Mouse (Mus musculus) left cerebral cortex, postnatal 10 days (tissue): ENCODE measurements at regions not wholly inside any gene's neighbourhood (a gene's known extent, or its start where the extent isn't known, plus 50 kb on each side); places are given as distances from the start of the nearest gene placed in this dataset.
"Not testable (repeated sequence)": the region's sequence is repeated elsewhere in the genome, so short reads cannot be mapped to it uniquely, and the experiment has no call there.

Experiments
- DNase-seq, 2 experiments: peaks; one replicate each; pipeline ENCODE4 v3.0.0; 2021 to 2022; ENCODE audit warnings: low spot score in 2 of 2, mixed read lengths in 1 of 2; ENCODE audit errors: extremely low spot score in 1 of 2
- intact Hi-C: fragments of 180-260 bp; cut with DNase I; formaldehyde crosslinking; loops from one replicate; pipeline ENCODE4 v1.15.1; 2025

GRCm38 (mm10) chr10:119105279-119105881 is 134.5 kb downstream of the Cand1 start:
- intact Hi-C loops: no loop called here
- DNase-seq: no peak

DNA sequence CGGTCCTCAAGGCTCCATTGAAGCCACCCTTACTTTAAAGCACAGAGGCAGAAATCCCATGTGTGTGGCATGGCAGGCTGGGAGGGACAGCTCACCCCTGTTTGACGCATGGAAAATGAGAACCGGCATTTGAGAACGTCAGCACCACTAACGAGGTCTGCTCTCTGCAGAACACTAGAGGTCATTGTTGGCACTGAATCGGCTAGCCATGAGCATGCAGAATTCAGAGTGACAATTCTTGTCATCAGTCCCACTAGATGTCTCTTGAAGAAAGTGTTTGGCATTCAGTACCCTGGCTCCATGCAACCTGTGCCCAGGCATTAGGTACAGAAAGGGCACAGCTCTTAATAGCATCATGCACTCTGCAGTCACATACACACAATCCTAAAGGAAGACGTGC is 139.3 kb downstream of the Cand1 start:
- intact Hi-C loops: no loop called here
- no peak for DNase-seq

DNA sequence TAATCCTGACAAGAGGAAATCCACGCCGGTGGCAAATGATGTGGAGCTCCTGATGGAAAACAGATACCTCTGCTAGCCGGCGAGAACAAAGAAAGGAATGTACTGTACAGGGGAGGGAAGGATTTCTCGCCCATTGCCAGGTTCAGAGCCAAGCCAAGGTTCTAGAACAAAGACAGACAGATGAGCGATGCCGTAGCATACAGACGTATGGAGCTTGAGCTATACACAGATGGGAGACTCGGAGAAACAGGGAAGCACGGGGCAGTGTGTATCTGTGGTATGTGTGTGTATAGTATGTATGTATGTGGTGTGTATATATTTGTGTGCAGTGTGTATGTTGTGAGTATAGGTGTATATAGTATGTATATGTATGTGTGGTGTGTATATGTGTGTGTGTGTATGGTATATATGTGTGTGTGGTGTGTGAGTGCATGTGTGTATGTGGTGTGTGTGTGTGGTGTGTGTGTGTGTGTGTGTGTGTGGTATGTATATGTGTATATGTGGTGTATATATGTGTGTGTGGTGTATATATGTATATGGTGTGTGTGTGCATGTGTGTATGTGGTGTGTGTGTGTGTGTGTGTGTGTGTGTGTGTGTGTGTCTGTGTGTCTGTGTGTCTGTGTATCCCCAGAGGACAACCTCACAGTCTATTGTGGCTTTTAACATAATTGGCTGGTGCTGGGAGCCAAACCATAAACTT is 140.6 kb downstream of the Cand1 start:
- intact Hi-C loops: no loop called here
- no peak for DNase-seq

DNA sequence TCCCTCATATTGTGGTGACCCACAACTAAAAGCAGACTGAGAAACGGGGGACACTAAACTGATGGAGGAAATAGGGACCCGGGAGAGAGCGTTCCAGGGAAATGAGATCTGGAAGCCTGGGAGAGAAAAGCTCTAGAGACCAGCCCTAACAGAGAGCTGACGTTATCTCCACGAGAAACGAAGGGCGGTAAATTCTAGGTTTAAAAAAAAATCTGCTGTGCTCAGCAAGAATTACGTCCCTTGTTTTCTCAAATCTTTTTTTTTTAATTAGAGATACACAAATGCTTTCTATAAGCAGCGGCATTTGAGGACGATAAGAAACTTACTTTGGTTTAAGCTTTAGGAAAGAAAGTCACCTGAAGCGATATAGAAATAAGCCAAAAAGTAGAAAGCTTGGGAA is 145.7 kb downstream of the Cand1 start:
- intact Hi-C loops: no loop called here
- DNase-seq: no peak

DNA sequence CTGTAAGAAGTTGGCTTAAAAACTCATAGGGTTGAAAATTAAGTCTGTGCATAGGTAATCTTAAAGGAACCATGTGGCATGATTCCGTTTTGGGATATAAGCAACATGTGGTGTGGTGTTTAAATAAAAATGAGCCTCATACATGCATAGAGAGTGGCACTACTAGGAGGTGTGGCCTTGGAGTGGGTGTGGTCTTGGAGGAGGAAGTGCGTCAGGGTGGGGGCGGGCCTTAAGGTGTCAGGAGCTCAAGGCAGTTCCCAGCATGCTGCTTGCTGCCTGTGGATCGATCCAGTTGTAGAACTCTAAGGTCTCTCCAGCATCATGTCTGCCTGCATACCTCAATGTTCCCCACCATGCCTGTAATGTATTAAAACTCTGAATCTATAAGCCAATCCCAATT is 152.0 kb downstream of the Cand1 start:
- intact Hi-C loops: no loop called here
- no peak for DNase-seq

- no peak for DNase-seq
- intact Hi-C loops: no loop called here
Measured at GRCm38 (mm10) chr10:119087071-119087665, 152.7 kb downstream of the Cand1 start.

GRCm38 (mm10) chr10:119086450-119086849 is 153.4 kb downstream of the Cand1 start:
- DNase-seq: no peak
- intact Hi-C loops: no loop called here

DNA sequence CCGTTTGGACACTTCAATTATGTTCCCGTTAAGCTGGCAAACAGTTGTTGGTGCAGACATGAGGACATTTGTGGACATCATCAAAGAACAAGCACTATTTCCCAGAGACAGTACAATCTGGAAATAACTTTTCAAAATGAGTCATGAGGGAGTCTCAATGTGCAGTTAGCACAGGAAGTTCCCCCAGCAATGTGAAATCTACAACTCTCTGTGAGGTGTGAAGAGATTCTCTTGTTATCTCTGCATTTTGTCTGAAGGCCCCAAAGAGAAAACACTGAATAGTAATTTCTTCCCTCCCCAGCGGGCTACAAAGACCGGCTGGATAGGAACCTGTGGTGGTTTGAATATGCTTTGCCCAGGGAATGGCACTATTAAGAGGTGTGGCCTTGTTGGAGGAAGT is 156.4 kb downstream of the Cand1 start:
- DNase-seq: no peak
- intact Hi-C loops: no loop called here

- intact Hi-C loops: no loop called here
- DNase-seq: no peak
Measured at GRCm38 (mm10) chr10:119082861-119083260, 157.0 kb downstream of the Cand1 start.

GRCm38 (mm10) chr10:119081766-119082165 is 158.1 kb downstream of the Cand1 start:
- intact Hi-C loops, DNase-seq: not testable (repeated sequence)

DNA sequence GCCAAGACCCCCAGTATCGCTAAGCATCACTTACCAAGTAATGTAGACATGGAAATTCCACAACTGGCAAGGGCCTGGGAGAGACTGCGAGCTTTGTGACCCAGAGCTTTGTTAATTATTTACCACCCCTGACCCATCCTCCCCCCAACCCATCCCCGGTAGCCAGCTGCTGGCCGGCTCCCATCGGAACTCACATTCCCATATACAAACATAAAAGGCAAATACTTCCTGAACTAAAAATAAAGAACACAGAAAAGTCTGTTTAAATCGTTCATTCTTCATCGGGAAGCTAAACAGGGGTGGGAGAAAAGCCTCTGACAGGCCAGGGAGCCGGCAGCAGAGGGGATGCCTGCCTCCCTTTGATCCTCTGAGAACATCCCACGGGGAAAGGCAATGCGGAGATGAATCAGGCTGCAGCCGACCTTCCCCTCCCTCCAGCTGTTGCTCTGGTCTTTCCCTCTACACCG is 163.7 kb downstream of the Cand1 start:
- intact Hi-C loops: loop anchor here (5.0 kb wide), 1 partner anchor 919 kb away; no protein-coding TSS in a partner anchor
- DNase-seq: peak in 1 of 2 experiments; percentile 46

DNA sequence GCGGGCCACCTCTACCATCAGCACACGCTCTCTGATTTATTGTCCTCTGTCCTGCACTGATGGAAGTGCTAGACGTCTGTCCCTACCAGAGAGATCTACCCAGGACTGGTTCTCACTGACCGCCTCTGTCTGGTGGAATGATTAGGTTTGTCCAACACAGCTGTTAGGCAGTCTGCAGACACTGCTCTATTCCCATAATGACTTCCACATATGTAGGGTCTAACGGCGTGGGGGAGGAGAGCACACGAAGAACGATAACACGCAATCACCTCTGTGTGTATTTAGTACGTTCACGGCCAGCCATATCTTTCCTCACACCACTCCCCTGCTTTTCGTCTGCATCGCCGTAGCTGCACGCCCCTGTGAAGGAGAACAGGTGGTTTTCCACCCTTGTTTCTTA is 165.0 kb downstream of the Cand1 start:
- intact Hi-C loops: loop anchor here (5.0 kb wide), 1 partner anchor 918 kb away; no protein-coding TSS in a partner anchor
- no peak for DNase-seq

DNA sequence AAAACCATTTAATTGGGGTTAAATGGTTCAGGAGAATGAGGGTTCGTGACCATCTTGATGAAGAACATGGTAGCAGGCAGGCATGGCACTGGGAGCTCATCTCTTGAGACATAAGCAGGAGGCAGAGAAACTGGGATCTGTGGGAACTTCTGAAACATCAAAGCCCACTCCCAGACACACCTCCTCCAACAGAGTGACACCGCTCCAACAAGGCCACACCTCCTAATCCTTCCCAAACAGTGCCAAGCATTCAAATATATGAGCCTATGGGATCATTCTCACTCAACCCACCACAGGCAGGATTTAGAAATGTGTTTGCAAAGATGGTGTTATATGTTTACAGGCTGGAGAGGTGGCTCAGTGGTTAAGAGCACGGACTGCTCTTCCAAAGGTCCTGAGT is 165.9 kb downstream of the Cand1 start:
- intact Hi-C loops: loop anchor here (2.0 kb wide), 1 partner anchor 205 kb away; no protein-coding TSS in a partner anchor
- DNase-seq: no peak

DNA sequence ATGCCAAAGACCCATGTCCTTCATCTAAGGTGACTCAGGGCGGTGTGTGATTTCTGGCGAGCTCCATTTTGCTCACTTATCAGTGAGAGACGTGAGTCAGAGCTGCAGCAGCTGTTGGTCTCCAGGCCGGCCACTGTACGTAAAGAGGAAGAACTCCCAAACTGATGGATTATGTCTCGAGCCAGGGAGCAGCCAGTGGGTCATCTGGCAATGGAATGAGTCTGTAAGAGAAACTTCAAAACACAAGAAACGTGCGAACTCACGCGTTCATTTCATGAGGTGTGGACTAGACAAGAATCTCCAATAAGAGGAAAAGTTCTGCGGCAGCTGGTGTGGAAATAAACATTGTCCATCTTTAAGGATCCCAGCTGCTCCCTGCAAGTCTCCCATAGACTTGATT is 170.4 kb downstream of the Cand1 start:
- intact Hi-C loops: no loop called here
- DNase-seq: no peak

- DNase-seq: no peak
- intact Hi-C loops: no loop called here
Measured at GRCm38 (mm10) chr10:119067838-119068237, 172.0 kb downstream of the Cand1 start.

GRCm38 (mm10) chr10:119067366-119067765 is 172.5 kb downstream of the Cand1 start:
- intact Hi-C loops: no loop called here
- no peak for DNase-seq

DNA sequence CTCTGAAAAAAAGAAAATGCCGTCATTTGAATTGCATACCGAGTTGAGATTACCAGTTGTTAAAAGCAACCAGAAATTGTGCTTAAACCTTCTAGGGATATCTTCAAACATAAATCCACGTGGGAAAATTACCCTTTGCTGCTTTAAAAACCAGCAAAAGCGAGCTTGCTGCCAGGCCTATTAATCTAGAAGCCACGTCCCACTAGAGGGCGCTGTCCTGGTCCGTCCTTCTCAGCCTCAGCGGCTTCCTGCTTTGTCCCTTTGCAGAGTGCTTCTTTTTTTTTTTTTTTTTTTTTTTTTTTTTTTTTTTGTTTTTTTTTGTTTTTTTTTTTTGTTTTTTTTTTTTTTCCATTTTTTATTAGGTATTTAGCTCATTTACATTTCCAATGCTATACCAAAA is 173.9 kb downstream of the Cand1 start:
- intact Hi-C loops: no loop called here
- DNase-seq: peak; percentile 55 to 80

GRCm38 (mm10) chr10:119065133-119065817 is 174.6 kb downstream of the Cand1 start:
- DNase-seq: peak in 1 of 2 experiments; percentile 54
- intact Hi-C loops: no loop called here

GRCm38 (mm10) chr10:119064218-119064617 is 175.6 kb downstream of the Cand1 start:
- intact Hi-C loops: no loop called here

More at GRCm38 (mm10) chr10:119064218-119064617, 175.6 kb downstream of the Cand1 start:
- DNase-seq: no peak
